Comparison of ENCODE assay signal across 16 mouse cellular contexts in the genomic region with DNA sequence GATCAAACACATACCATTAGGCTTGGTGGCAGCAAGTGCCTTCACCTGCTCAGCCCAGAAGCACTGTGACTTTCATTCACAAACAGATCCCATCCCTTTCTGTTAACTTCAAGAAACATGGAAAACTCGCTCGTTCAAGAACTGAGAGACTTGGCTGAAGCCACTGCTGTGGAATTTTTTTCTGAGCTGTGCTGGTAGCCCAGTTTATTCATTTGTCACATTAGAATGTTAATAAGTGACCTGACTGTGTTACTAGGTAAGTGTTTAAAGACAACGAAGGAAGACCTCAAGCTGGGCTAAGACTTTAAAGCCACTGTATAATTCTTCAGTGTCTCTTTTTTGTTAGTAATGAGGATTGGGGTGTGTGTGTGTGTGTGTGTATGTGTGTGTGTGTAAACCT.
"Had no signal": no experiment of that assay in that cellular context is flagged by ENCODE, and none has a peak within 500 bp of the region (broad histone marks: within the 10 kb centered on the region; RNA-seq: fewer than 3 reads in every experiment).

No protein-coding gene starts in this region.

- H3K36me3 ChIP-seq: hindbrain, embryonic 15.5 days; limb, embryonic 13.5 days; liver, embryonic 15.5 days; midbrain, embryonic 15.5 days; neural tube, embryonic 13.5 days; stomach, embryonic 15.5 days had no signal

- H3K9me3 ChIP-seq: hindbrain, embryonic 15.5 days; limb, embryonic 13.5 days; liver, embryonic 15.5 days; midbrain, embryonic 15.5 days; neural tube, embryonic 13.5 days; stomach, embryonic 15.5 days had no signal

- H3K27me3 ChIP-seq: hindbrain, embryonic 15.5 days; limb, embryonic 13.5 days; liver, embryonic 15.5 days; midbrain, embryonic 15.5 days; neural tube, embryonic 13.5 days; stomach, embryonic 15.5 days had no signal

- H3K4me2 ChIP-seq: hindbrain, embryonic 15.5 days; limb, embryonic 13.5 days; liver, embryonic 11.5 days; liver, embryonic 15.5 days; midbrain, embryonic 11.5 days; midbrain, embryonic 15.5 days; neural tube, embryonic 13.5 days; stomach, embryonic 15.5 days had no signal

- DNase-seq: left cerebral cortex, postnatal 4 days; lung, adult 2 months; lung, postnatal 36 days; right cerebral cortex, postnatal 14 days; thymus, postnatal 4 days had no signal

- H3K9ac ChIP-seq: hindbrain, embryonic 15.5 days; limb, embryonic 13.5 days; liver, embryonic 15.5 days; midbrain, embryonic 15.5 days; neural tube, embryonic 13.5 days; stomach, embryonic 15.5 days had no signal

- ATAC-seq: intestine, embryonic 16.5 days; lung, postnatal 0 days; midbrain, embryonic 15.5 days had no signal

- H3K27ac ChIP-seq: hindbrain, embryonic 15.5 days; limb, embryonic 13.5 days; liver, embryonic 15.5 days; midbrain, embryonic 15.5 days; neural tube, embryonic 13.5 days; stomach, embryonic 15.5 days had no signal

- H3K4me3 ChIP-seq: hindbrain, embryonic 15.5 days; limb, embryonic 13.5 days; liver, embryonic 15.5 days; megakaryocyte, embryonic 14.5 days; midbrain, embryonic 15.5 days; neural tube, embryonic 13.5 days; stomach, embryonic 15.5 days had no signal

- H3K4me1 ChIP-seq: hindbrain, embryonic 15.5 days; liver, embryonic 15.5 days; megakaryocyte, embryonic 14.5 days; midbrain, embryonic 15.5 days; stomach, embryonic 15.5 days had no signal
